Mouse (Mus musculus) MEL (cell line): ENCODE measurements around the gene AC124108.1.

Source experiments
- CTCF ChIP-seq, 3 experiments: IDR thresholded peaks in 2 of 3; conservative IDR thresholded peaks in 1 of 3; 2 replicates each; pipeline ENCODE4 v1.5.1; 2011 to 2012; ENCODE audit warnings: low read length in 3 of 3, low read depth in 2 of 3, mild to moderate bottlenecking in 2 of 3, improper control_type of control experiment in 1 of 3, inconsistent platforms in 1 of 3, mixed read lengths in 1 of 3, moderate library complexity in 1 of 3; ENCODE audit not compliant: control insufficient read depth in 1 of 3, insufficient read depth in 1 of 3, poor library complexity in 1 of 3, severe bottlenecking in 1 of 3
- NELFE ChIP-seq: IDR thresholded peaks from 2 replicates; pipeline ENCODE4 v1.6.1; 2011; ENCODE audit warnings: low read depth, low read length, improper control_type of control experiment
- NRF1 ChIP-seq: IDR thresholded peaks from 2 replicates; pipeline ENCODE4 v1.6.1; 2014; ENCODE audit warnings: low read depth, mild to moderate bottlenecking, inconsistent platforms, low read length, improper control_type of control experiment, moderate library complexity; ENCODE audit not compliant: poor library complexity, insufficient read depth, severe bottlenecking
- ZKSCAN1 ChIP-seq: IDR thresholded peaks from 2 replicates; pipeline ENCODE4 v1.6.1; 2012; ENCODE audit warnings: low read depth, mild to moderate bottlenecking, inconsistent platforms, low read length, improper control_type of control experiment, moderate library complexity

GRCm38 (mm10) chr1:132209400-132209799, 18.1 kb downstream of the AC124108.1 start:
- TF ChIP-seq NELFE (no peak), CTCF (IDR thresholded peaks at IDR 0.05 in 2 of 3, conservative IDR thresholded peaks at IDR 0.05 in 1 of 3; ENCODE audit: control insufficient read depth in 1 of 3, insufficient read depth in 1 of 3, low read depth in 2 of 3, low read length in 3 of 3, poor library complexity in 1 of 3, severe bottlenecking in 1 of 3) (no peak), NRF1 (no peak), ZKSCAN1 (no peak)
